Mouse (Mus musculus): ENCODE data around the gene 1700003E16Rik.

GRCm38 (mm10) chr6:83151721-83152120 lies 4.5 kb upstream of the 1700003E16Rik start:
- TF ChIP-seq CTCF (IDR thresholded peaks at IDR 0.05; ENCODE audit: low read depth, low read length): no peak
- no peak for TF ChIP-seq POLR2A (IDR thresholded peaks at IDR 0.05; ENCODE audit: borderline replicate concordance, low read depth, low read length)

Measured in bone marrow macrophage, adult 2 months (primary cell).